Mouse (Mus musculus): ENCODE data around the gene Rtcb. TPM values are rescaled to one million over a fixed set of nuclear protein-coding genes. Genes with fewer than 3 reads are reported as not detected.
A peak's percentile ranks its signal among the peaks of the same experiment; 100 is the strongest.

The Rtcb gene
- 115 and 118 TPM in 2 replicates for polyA plus RNA-seq (2016; fragmentation: Nextera tagmentation; extraction: Ambion mirVana)

DNA sequence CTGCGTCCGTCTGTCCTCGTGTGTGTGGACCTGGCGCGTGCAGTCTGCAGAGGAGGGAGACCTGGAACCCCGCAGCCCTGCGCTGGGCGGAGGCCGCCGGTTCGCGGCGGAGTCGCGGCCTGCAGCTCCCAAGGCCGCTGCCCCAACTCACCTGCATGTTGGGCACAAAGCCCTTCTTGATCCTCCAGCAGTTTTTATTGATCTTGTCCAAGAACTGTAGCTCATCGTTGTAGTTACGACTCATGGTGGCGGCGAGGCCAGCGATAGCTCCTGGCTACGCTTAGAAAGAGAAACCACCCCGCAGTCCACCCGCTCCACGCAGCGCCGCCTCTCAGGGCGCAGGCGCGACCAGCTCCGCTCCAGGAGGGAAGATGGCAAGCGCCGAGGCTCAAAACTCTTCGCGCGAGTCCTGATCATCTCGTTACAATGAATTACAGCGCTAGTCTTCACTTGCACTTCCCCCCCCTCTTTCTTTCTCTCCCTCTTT is at the start of gene Rtcb:
Rtcb (minus strand) TSS at position 360 of the 487 bp plus-strand sequence.
- H3K9ac ChIP-seq: peak within 1 kb of the TSS; percentile 91
- H3K27me3 ChIP-seq (replicated peaks): peaks cover 4% of the 10 kb centered on the region; the same call in 1 of the 2 replicates
- WGBS (ENCODE audit: insufficient replicate concordance): under 1% methylated on average over 38 of the region's 38 CpGs
- H3K4me3 ChIP-seq: peak within 1 kb of the TSS; percentile 93
- peaks cover 30% of the 10 kb centered on the region for H3K36me3 ChIP-seq
- H3K9me3 ChIP-seq (replicated peaks): no peaks in the 10 kb centered on the region
- H3K4me1 ChIP-seq: peaks cover 14% of the 10 kb centered on the region
- peak; percentile 93 for ATAC-seq
- H3K4me2 ChIP-seq: peak within 1 kb of the TSS; percentile 85
- H3K27ac ChIP-seq: peak within 1 kb of the TSS; percentile 76

DNA sequence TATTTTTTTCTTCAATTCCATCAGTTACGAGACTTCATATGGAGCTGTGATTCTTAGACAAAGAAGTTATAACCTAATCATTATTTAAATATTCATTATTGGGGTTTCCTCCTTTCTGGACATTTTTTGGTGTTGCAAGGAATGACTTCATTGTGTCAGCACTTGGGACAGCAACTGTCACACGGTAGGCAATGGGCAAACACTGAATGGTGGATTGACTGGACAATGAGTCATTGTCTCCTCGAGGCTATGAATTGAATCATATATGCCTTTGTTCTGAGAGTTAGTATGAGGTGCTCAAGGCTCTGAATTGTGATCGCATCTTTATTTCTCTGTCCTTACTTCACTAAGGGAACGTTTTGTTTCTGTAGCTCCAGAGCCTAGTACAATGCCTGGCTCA is 48.8 kb upstream of the Rtcb start:
- H3K27ac ChIP-seq: no peak overlapping the region
- H3K9me3 ChIP-seq (replicated peaks): no peaks in the 10 kb centered on the region
- H3K9ac ChIP-seq: no peak overlapping the region
- 59% methylated on average over 5 of the region's 5 CpGs for WGBS (ENCODE audit: insufficient replicate concordance)
- no peaks in the 10 kb centered on the region; the same call in 1 of the 2 replicates for H3K27me3 ChIP-seq (replicated peaks)
- no peak overlapping the region for H3K4me2 ChIP-seq
- no peak overlapping the region for H3K4me3 ChIP-seq
- ATAC-seq: no peak
- no peaks in the 10 kb centered on the region for H3K4me1 ChIP-seq
- no peaks in the 10 kb centered on the region for H3K36me3 ChIP-seq

DNA sequence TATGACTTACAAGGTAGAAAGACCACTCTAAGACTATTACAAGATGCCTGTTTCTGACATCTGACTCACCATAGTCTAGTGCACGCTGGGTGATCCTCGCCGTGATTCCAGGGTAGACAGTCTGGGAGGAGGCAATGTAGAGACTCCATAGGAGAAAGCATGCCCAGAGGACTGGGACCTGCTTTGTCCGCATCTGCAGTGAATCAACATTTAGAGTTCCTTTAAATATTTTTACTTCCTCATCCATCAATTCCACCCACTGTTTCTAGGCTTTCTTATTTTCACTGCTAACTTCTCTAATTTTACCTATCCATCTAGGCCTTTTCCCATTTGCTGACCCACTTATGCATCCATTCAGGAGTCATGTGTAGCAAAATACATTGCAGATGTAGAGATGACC is 42.8 kb upstream of the Rtcb start:
- no peaks in the 10 kb centered on the region for H3K36me3 ChIP-seq
- H3K4me3 ChIP-seq: no peak overlapping the region
- no peak overlapping the region for H3K9ac ChIP-seq
- no peaks in the 10 kb centered on the region for H3K4me1 ChIP-seq
- ATAC-seq: no peak
- no peaks in the 10 kb centered on the region; the same call in 1 of the 2 replicates for H3K27me3 ChIP-seq (replicated peaks)
- no peaks in the 10 kb centered on the region for H3K9me3 ChIP-seq (replicated peaks)
- H3K27ac ChIP-seq: no peak overlapping the region
- H3K4me2 ChIP-seq: no peak overlapping the region
- WGBS (ENCODE audit: insufficient replicate concordance): 69% methylated on average over 4 of the region's 4 CpGs

DNA sequence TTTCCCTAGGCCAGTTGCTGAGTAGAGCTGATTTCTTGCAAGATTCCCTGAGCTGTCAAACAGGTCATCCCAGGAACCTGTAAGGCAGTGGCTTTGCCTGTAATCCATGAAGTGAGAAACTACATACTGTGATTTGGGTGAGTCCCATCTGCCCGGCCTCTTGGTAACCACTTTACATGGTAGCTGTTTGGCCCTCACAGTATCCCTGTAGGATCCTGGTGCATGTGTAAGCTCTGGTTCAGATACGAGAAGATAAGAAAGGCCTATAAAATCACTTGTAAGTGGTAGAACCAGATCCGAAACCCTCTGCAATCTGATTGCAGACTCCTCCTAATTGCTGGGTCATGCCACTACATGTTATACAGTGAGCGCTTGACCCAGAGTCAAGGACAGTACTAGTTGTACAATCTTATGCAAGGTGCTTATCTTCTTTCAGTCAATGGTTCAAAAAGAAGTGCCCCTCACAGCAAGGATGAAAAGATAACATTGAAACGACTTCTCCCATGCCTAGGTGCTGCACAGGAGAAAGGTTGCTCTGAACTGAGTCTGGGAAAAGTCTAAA is 37.0 kb upstream of the Rtcb start:
- ATAC-seq: no peak
- 52% methylated on average over 5 of the region's 5 CpGs for WGBS (ENCODE audit: insufficient replicate concordance)
- no peak overlapping the region for H3K4me2 ChIP-seq

DNA sequence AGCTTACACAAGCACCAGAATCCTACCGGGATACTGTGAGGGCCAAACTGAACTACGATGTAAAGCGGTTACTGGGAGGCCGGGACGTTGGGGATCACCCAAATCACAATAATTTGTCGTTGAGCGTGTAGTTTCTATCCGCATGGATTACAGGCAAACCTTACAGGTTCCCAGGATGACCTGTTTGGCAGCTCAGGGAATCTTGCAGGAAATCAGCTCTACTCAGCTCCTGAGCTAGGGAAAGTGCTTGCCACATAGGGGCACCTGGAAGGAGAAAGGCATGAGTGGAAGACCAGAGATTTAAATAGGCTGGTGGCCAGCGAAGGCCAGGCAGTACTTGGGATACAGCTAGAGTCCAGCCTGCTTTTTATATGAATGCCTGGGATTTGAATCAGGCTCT is 36.2 kb upstream of the Rtcb start:
- Histone ChIP-seq H3K27ac (no peak overlapping the region), H3K4me1 (no peaks in the 10 kb centered on the region), H3K9me3 (replicated peaks) (no peaks in the 10 kb centered on the region), H3K9ac (no peak overlapping the region), H3K4me2 (no peak overlapping the region), H3K4me3 (no peak overlapping the region), H3K27me3 (replicated peaks) (no peaks in the 10 kb centered on the region), H3K36me3 (no peaks in the 10 kb centered on the region)
- WGBS (ENCODE audit: insufficient replicate concordance): 80% methylated on average over 9 of the region's 9 CpGs
- no peak for ATAC-seq

More for the DNA sequence above, 37.0 kb upstream of the Rtcb start:
- Histone ChIP-seq H3K27me3 (replicated peaks) (no peaks in the 10 kb centered on the region), H3K36me3 (no peaks in the 10 kb centered on the region), H3K9me3 (replicated peaks) (no peaks in the 10 kb centered on the region), H3K4me3 (no peak overlapping the region), H3K4me1 (no peaks in the 10 kb centered on the region), H3K27ac (no peak overlapping the region), H3K9ac (no peak overlapping the region)

DNA sequence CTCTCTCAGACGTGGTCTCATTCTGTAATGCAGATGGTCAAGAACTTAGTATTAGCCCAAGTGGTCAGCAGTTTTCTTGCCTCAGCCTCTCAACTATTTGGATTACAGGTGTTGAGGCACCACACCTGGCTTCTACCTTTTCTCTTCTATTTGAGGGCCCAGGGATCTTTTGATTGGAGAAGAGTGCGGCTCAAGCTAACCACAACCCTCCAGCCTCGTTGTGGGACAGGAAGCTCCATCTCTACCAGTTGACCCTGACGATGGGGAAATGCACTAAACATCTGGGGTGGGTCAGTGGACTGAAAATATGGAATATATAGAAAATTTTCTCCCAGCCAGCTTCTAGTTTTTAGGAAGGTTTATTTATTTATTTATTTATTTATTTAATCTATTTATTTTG is 34.8 kb upstream of the Rtcb start:
- Histone ChIP-seq H3K9me3 (replicated peaks) (no peaks in the 10 kb centered on the region), H3K27ac (no peak overlapping the region), H3K9ac (no peak overlapping the region), H3K4me2 (no peak overlapping the region), H3K36me3 (no peaks in the 10 kb centered on the region), H3K4me1 (no peaks in the 10 kb centered on the region), H3K4me3 (no peak overlapping the region), H3K27me3 (replicated peaks) (no peaks in the 10 kb centered on the region)
- no peak for ATAC-seq
- WGBS (ENCODE audit: insufficient replicate concordance): 23% methylated on average over 4 of the region's 4 CpGs

DNA sequence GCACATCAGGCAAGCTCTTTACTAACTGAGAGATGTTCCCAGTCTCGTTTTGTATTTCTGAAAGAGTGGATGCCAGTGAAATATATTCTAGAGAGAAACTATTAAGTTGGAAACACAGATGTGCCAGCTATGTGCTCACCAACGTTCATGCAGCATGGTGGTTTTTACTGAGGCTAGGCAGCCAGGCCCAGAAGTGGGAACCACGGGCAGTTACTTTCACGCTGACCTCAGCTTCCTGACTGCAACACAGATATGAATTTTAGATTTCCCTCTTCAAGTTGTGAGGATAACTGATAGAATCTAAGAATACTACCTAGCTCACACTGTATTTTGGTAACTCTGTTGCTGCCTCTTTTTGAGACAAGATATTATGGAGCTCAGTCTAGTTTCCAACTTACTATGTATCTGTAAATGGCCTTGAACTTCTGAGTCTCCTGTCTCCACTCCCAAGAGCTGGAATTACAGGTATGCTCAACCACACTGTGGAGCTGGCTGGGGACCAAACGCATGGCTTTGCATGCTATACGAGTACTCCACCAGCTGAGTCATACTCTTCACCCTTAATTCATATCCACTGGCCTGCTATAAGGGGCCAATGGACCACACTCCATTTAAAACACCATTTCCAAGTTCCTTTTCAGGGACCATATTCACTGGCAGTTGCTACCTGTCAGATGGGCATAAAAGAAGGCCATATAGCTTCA is 31.9 kb upstream of the Rtcb start:
- no peak for ATAC-seq
- 33% methylated on average over 6 of the region's 6 CpGs for WGBS (ENCODE audit: insufficient replicate concordance)
- Histone ChIP-seq H3K36me3 (no peaks in the 10 kb centered on the region), H3K4me2 (no peak overlapping the region), H3K9ac (no peak overlapping the region), H3K27me3 (replicated peaks) (no peaks in the 10 kb centered on the region), H3K9me3 (replicated peaks) (no peaks in the 10 kb centered on the region), H3K4me3 (no peak overlapping the region), H3K4me1 (no peaks in the 10 kb centered on the region), H3K27ac (no peak overlapping the region)

DNA sequence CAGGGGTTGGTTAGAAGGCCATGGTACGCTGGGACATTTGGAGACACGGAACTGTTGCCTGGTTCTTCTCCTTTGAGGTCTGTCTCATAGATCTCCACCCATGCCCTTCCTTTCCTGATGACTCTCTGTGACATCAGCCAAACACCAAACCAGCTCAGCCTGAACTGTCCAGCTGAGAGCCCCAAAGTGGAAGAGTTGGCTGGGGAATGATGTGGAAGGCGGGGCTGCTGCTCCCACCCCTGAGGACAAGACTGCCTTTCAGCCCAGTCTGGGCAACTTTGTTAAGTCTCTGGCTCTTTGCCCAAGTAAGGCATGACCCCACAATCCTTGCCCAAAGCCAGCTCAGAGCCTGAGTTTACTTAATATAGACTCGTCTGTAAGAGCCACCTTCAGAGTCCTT is 15.3 kb upstream of the Rtcb start:
- Histone ChIP-seq H3K4me1 (no peaks in the 10 kb centered on the region), H3K4me2 (no peak overlapping the region), H3K36me3 (no peaks in the 10 kb centered on the region), H3K9ac (no peak overlapping the region), H3K4me3 (no peak overlapping the region), H3K9me3 (replicated peaks) (no peaks in the 10 kb centered on the region), H3K27me3 (replicated peaks) (peaks cover under 1% of the 10 kb centered on the region; the same call in 1 of the 2 replicates), H3K27ac (no peak overlapping the region)
- WGBS (ENCODE audit: insufficient replicate concordance): 71% methylated on average over 4 of the region's 4 CpGs
- ATAC-seq: no peak

DNA sequence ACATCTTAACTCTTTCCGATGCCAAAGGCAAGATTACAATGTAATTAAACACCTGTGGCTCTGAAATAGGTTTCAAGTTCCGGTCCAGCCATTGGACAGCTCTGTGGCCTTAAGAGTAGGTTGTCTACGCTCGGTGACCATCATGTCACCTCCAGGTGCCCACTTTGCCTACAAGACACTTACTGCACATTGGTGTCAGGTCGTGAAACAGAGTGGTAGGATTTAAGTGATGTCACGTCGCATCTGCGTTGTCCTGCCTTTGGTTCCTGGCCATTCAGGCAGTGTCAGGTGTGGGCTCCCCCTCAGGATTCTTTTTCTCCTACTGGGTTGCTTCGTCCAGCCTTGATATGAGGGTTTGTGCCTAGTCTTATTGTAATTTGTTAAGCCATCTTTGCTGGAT is 14.2 kb upstream of the Rtcb start:
- Histone ChIP-seq H3K4me3 (no peak overlapping the region), H3K27me3 (replicated peaks) (peaks cover 7% of the 10 kb centered on the region; the same call in 1 of the 2 replicates), H3K9ac (no peak overlapping the region), H3K9me3 (replicated peaks) (no peaks in the 10 kb centered on the region), H3K4me2 (no peak overlapping the region), H3K27ac (no peak overlapping the region), H3K36me3 (no peaks in the 10 kb centered on the region), H3K4me1 (no peaks in the 10 kb centered on the region)
- 69% methylated on average over 9 of the region's 9 CpGs for WGBS (ENCODE audit: insufficient replicate concordance)
- no peak for ATAC-seq

DNA sequence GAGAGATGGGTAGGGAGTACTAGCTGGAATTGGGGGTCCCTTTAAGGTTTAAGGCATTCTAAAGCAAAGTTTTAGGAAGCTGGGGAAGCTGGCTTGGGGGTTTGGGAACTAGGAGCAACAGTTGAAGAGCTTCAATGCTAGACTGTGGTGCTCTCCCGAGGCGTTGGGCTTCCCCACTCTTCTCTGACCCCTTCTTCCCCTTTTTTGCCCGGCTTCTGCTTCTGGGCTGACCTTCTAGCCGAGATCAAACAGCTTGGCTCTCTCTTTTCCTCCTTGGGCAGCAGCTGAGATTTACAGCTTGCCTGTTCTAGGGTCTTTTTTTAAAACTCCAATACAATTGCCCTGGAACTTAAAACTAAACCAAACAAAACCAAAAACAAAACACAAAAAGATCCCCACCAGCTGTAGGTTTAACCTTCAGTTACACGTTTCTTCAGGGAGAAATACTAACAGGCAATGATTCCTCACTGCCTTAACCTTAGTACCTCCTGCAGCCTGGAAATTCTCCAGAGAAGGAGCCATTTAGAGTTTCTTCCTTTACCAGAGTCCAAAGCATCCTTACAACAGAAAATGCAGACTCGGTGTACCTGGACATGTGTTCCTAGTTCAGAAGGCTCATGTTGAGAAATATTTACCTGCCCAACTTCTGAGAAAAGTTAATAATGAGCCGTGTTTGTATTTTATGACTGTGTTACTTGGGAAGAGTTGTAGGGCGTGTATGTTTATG is 12.4 kb upstream of the Rtcb start:
- H3K36me3 ChIP-seq: no peaks in the 10 kb centered on the region
- no peak overlapping the region for H3K4me2 ChIP-seq
- no peak overlapping the region for H3K9ac ChIP-seq
- WGBS (ENCODE audit: insufficient replicate concordance): 36% methylated on average over 8 of the region's 8 CpGs
- no peak for ATAC-seq
- no peak overlapping the region for H3K4me3 ChIP-seq
- H3K4me1 ChIP-seq: no peaks in the 10 kb centered on the region
- H3K9me3 ChIP-seq (replicated peaks): no peaks in the 10 kb centered on the region
- H3K27me3 ChIP-seq (replicated peaks): peaks cover 18% of the 10 kb centered on the region; the same call in 1 of the 2 replicates
- no peak overlapping the region for H3K27ac ChIP-seq

DNA sequence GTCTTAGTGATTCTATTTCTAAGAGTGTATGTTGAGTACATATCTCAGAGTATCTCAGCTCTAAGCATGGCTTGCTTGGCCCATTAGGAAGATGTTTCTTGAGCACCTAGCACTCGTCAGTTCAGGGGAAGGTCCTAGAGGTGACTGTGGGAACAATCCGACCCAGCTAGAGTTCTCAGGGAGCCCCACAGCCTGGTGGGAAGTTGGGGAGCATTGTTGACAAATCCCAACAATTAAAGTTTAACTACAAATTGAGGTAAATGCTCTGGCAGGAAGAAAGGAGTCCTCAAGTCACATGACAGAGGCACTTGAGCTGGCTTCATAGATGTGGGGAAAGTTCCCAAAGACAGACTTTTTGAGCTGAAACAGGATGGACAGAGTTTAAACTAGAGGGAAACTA is 11.1 kb upstream of the Rtcb start:
- WGBS (ENCODE audit: insufficient replicate concordance): 38% methylated on average over 2 of the region's 2 CpGs
- ATAC-seq: no peak
- Histone ChIP-seq H3K4me2 (no peak overlapping the region), H3K27me3 (replicated peaks) (peaks cover 22% of the 10 kb centered on the region), H3K4me1 (no peaks in the 10 kb centered on the region), H3K4me3 (no peak overlapping the region), H3K36me3 (no peaks in the 10 kb centered on the region), H3K27ac (no peak overlapping the region), H3K9ac (no peak overlapping the region), H3K9me3 (replicated peaks) (no peaks in the 10 kb centered on the region)

DNA sequence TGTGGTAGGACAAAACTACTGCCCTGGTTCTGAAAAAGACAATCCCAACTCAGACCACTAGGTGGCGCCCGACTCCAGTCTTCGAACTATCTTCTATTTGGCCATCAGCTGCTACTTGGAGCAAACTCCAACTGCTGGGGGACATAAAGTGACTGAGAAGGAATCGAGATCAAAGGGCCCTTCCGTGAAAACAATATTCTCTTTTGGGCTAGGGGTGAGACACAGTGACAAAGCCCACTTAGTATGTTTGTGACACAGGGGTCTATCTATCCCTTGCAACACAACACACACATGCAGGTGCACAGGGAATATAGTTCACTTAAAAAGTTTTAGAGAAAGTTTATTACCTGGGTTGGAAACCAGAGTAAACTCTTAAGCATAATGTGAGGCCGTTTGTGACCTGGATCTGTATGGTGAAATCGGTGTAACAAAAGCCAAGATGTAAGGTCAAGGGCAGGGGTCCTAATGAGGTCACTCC is 10.6 kb upstream of the Rtcb start:
- Histone ChIP-seq H3K9ac (no peak overlapping the region), H3K4me2 (no peak overlapping the region), H3K4me3 (no peak overlapping the region), H3K36me3 (no peaks in the 10 kb centered on the region), H3K4me1 (no peaks in the 10 kb centered on the region), H3K9me3 (replicated peaks) (no peaks in the 10 kb centered on the region), H3K27ac (no peak overlapping the region), H3K27me3 (replicated peaks) (peaks cover 22% of the 10 kb centered on the region)
- 12% methylated on average over 7 of the region's 7 CpGs for WGBS (ENCODE audit: insufficient replicate concordance)
- ATAC-seq: 0 out of 2 replicates have a peak, but pooled peaks have one; percentile 27

Measured in liver, embryonic 12.5 days (tissue).